Mouse (Mus musculus) intestine, embryonic 16.5 days (tissue): Measurements from ENCODE around the gene Abcc1. TPM values are rescaled to one million over a fixed set of nuclear protein-coding genes. Genes with fewer than 3 reads are reported as not detected.
A peak's percentile ranks its signal among the peaks of the same experiment; 100 is the strongest.

Source experiments
- ATAC-seq: fragments of 200-750 bp; cut with Nextera tagmentation; 2 replicates; pipeline ENCODE4 v1.8.0; 2017; ENCODE audit warnings: moderate TSS enrichment, moderate library complexity
- H3K27ac ChIP-seq: fragments of 300-500 bp; sonication (generic); 2 replicates; pipeline ENCODE4 v1.5.1; 2014; ENCODE audit warnings: mild to moderate bottlenecking, low read length
- H3K27me3 ChIP-seq: fragments of 300-500 bp; sonication (generic); replicated peaks from 2 replicates; pipeline ENCODE4 v1.6.1; 2014; ENCODE audit warnings: low read length, control low read depth, mixed read lengths; ENCODE audit not compliant: control insufficient read depth, insufficient read depth
- H3K36me3 ChIP-seq: fragments of 300-500 bp; sonication (generic); 2 replicates; pipeline ENCODE4 v1.6.1; 2014; ENCODE audit warnings: low read length, control low read depth; ENCODE audit not compliant: control insufficient read depth, insufficient read depth
- H3K4me1 ChIP-seq: fragments of 300-500 bp; sonication (generic); 2 replicates; pipeline ENCODE4 v1.6.1; 2014; ENCODE audit warnings: low read length, control low read depth, mixed read lengths; ENCODE audit not compliant: control insufficient read depth, insufficient read depth
- H3K4me2 ChIP-seq: fragments of 300-500 bp; sonication (generic); 2 replicates; pipeline ENCODE4 v1.6.1; 2014; ENCODE audit warnings: low read depth, low read length, control low read depth
- H3K4me3 ChIP-seq: fragments of 300-500 bp; sonication (generic); 2 replicates; pipeline ENCODE4 v1.5.1; 2014; ENCODE audit warnings: mild to moderate bottlenecking, low read length
- H3K9ac ChIP-seq: fragments of 300-500 bp; sonication (generic); 2 replicates; pipeline ENCODE4 v1.6.1; 2014; ENCODE audit warnings: low read depth, low read length
- H3K9me3 ChIP-seq: fragments of 300-500 bp; sonication (generic); 2 replicates; pipeline ENCODE4 v1.6.1; 2016; ENCODE audit warnings: low read length, control low read depth; ENCODE audit not compliant: control insufficient read depth
- WGBS: fragments of 180-500 bp; shearing (Covaris S2); extraction: QIAGEN DNeasy Blood & Tissue Kit; methylation state at CpG from one replicate; pipeline ENCODE4 v1.1.7; 2014; 5-methylcytosine and 5-hydroxymethylcytosine counted together
- polyA plus RNA-seq: library from polyadenylated mRNA; unstranded; fragments of >200 nt; fragmentation: Nextera tagmentation; extraction: Ambion mirVana; gene quantifications from 2 replicates; pipeline ENCODE4 v1.2.1, GENCODE M21; 2015

Gene Abcc1
- polyA plus RNA-seq, 1 experiment from 2014 or later: 7.1 TPM

GRCm38 (mm10) chr16:14352663-14353062 is 8.7 kb upstream of the Abcc1 start:
- H3K36me3 ChIP-seq: no peaks in the 10 kb centered on the region

GRCm38 (mm10) chr16:14357859-14358258 is 3.5 kb upstream of the Abcc1 start:
- no peak for ATAC-seq
- no peak overlapping the region for H3K4me3 ChIP-seq
- H3K27me3 ChIP-seq: no peaks in the 10 kb centered on the region
- H3K4me2 ChIP-seq: no peak overlapping the region
- H3K9me3 ChIP-seq: no peaks in the 10 kb centered on the region
- no peaks in the 10 kb centered on the region for H3K36me3 ChIP-seq
- peaks cover 9% of the 10 kb centered on the region; the same call in 1 of the 2 replicates for H3K4me1 ChIP-seq
- H3K9ac ChIP-seq: no peak overlapping the region
- H3K27ac ChIP-seq: no peak overlapping the region
- 48% methylated on average over 2 of the region's 2 CpGs for WGBS

More at GRCm38 (mm10) chr16:14352663-14353062, 8.7 kb upstream of the Abcc1 start:
- no peak for ATAC-seq
- Histone ChIP-seq H3K4me3 (no peak overlapping the region), H3K4me1 (no peaks in the 10 kb centered on the region), H3K4me2 (no peak overlapping the region), H3K9ac (no peak overlapping the region), H3K9me3 (no peaks in the 10 kb centered on the region), H3K27ac (no peak overlapping the region), H3K27me3 (no peaks in the 10 kb centered on the region)
- 56% methylated on average over 5 of the region's 5 CpGs for WGBS

- no peak overlapping the region for H3K4me3 ChIP-seq
- WGBS: 78% methylated on average over 1 of the region's 1 CpGs
- ATAC-seq: no peak
Observed at GRCm38 (mm10) chr16:14358531-14358930, 2.8 kb upstream of the Abcc1 start.

GRCm38 (mm10) chr16:14360931-14361330 is 427 bp upstream of the Abcc1 start:
- Histone ChIP-seq H3K36me3 (no peaks in the 10 kb centered on the region), H3K4me3 (peak overlapping the region; percentile 79), H3K9ac (peak overlapping the region; percentile 83), H3K4me2 (peak overlapping the region; percentile 96), H3K9me3 (no peaks in the 10 kb centered on the region), H3K27ac (no peak overlapping the region), H3K4me1 (peaks cover 9% of the 10 kb centered on the region; the same call in 1 of the 2 replicates), H3K27me3 (no peaks in the 10 kb centered on the region)
- WGBS: 5% methylated on average over 7 of the region's 7 CpGs
- ATAC-seq: peak; percentile 55

More at GRCm38 (mm10) chr16:14358531-14358930, 2.8 kb upstream of the Abcc1 start:
- no peak overlapping the region for H3K27ac ChIP-seq
- no peaks in the 10 kb centered on the region for H3K9me3 ChIP-seq
- H3K4me1 ChIP-seq: peaks cover 9% of the 10 kb centered on the region; the same call in 1 of the 2 replicates
- no peaks in the 10 kb centered on the region for H3K27me3 ChIP-seq
- no peak overlapping the region for H3K9ac ChIP-seq
- no peaks in the 10 kb centered on the region for H3K36me3 ChIP-seq
- H3K4me2 ChIP-seq: no peak overlapping the region

GRCm38 (mm10) chr16:14362099-14362820 is 902 bp downstream of the Abcc1 start:
- Histone ChIP-seq H3K9me3 (no peaks in the 10 kb centered on the region), H3K27ac (no peak overlapping the region), H3K4me3 (peak overlapping the region; percentile 79), H3K9ac (peak overlapping the region; percentile 83), H3K4me1 (peaks cover 9% of the 10 kb centered on the region; the same call in 1 of the 2 replicates), H3K36me3 (no peaks in the 10 kb centered on the region), H3K27me3 (no peaks in the 10 kb centered on the region), H3K4me2 (peak overlapping the region; percentile 96)
- no peak for ATAC-seq
- WGBS: 37% methylated on average over 7 of the region's 7 CpGs

GRCm38 (mm10) chr16:14363496-14363895 is 2.1 kb downstream of the Abcc1 start:
- Histone ChIP-seq H3K27ac (no peak overlapping the region), H3K4me2 (no peak overlapping the region), H3K9me3 (no peaks in the 10 kb centered on the region), H3K4me3 (no peak overlapping the region), H3K27me3 (no peaks in the 10 kb centered on the region), H3K36me3 (no peaks in the 10 kb centered on the region), H3K9ac (no peak overlapping the region), H3K4me1 (peaks cover 9% of the 10 kb centered on the region; the same call in 1 of the 2 replicates)
- 92% methylated on average over 3 of the region's 3 CpGs for WGBS
- ATAC-seq: no peak

GRCm38 (mm10) chr16:14364066-14364465 is 2.7 kb downstream of the Abcc1 start:
- 93% methylated on average over 6 of the region's 6 CpGs for WGBS
- no peaks in the 10 kb centered on the region for H3K9me3 ChIP-seq
- H3K4me2 ChIP-seq: no peak overlapping the region
- H3K9ac ChIP-seq: no peak overlapping the region
- ATAC-seq: no peak
- no peak overlapping the region for H3K4me3 ChIP-seq
- H3K4me1 ChIP-seq: peaks cover 9% of the 10 kb centered on the region; the same call in 1 of the 2 replicates
- no peaks in the 10 kb centered on the region for H3K27me3 ChIP-seq
- no peak overlapping the region for H3K27ac ChIP-seq
- H3K36me3 ChIP-seq: no peaks in the 10 kb centered on the region

- H3K4me2 ChIP-seq: no peak overlapping the region
- H3K27ac ChIP-seq: no peak overlapping the region
- H3K27me3 ChIP-seq: no peaks in the 10 kb centered on the region
- H3K4me3 ChIP-seq: no peak overlapping the region
- H3K9ac ChIP-seq: no peak overlapping the region
- H3K4me1 ChIP-seq: peaks cover 9% of the 10 kb centered on the region; the same call in 1 of the 2 replicates
- no peaks in the 10 kb centered on the region for H3K36me3 ChIP-seq
- H3K9me3 ChIP-seq: no peaks in the 10 kb centered on the region
- no peak for ATAC-seq
- 68% methylated on average over 4 of the region's 4 CpGs for WGBS
Observed at GRCm38 (mm10) chr16:14365457-14365856, 4.1 kb downstream of the Abcc1 start.

GRCm38 (mm10) chr16:14366017-14366416 is 4.7 kb downstream of the Abcc1 start:
- H3K9me3 ChIP-seq: no peaks in the 10 kb centered on the region
- H3K4me3 ChIP-seq: no peak overlapping the region
- H3K36me3 ChIP-seq: no peaks in the 10 kb centered on the region
- no peak overlapping the region for H3K4me2 ChIP-seq
- no peak overlapping the region for H3K9ac ChIP-seq
- H3K4me1 ChIP-seq: peaks cover 7% of the 10 kb centered on the region; the same call in 1 of the 2 replicates
- no peak for ATAC-seq
- H3K27ac ChIP-seq: no peak overlapping the region
- WGBS: 89% methylated on average over 1 of the region's 1 CpGs
- no peaks in the 10 kb centered on the region for H3K27me3 ChIP-seq
